Mouse (Mus musculus): ENCODE measurements around the gene Tspan5. TPM values are rescaled to one million over a fixed set of nuclear protein-coding genes. Genes with fewer than 3 reads are reported as not detected.

Tspan5 gene
- polyA plus RNA-seq, 1 experiment from 2014 or later, result 7.4 TPM

DNA sequence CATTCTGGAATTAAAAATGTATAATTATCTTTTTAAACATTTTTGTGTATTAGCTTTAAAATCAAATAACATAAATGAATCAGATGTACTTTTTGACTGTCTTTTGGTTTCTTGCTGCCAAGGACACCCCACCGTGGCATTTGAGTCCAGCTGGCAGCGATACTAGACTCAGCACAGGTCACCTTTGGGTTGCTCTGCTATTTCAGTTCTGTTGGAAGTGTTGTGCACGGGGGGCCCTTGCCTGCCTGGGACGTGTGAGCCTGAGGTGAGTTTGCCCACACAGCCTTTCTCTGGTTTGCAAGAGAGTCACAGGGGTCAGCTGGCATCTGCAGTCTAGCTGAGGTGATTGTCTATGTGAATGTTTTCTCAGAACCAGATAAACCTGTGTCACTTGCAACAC is 65.8 kb downstream of the Tspan5 start:
- no peaks in the 10 kb centered on the region for H3K36me3 ChIP-seq (ENCODE audit: control insufficient read depth, insufficient read depth)
- no peak overlapping the region for H3K4me2 ChIP-seq (replicated peaks; ENCODE audit: low read depth)
- H3K4me1 ChIP-seq (replicated peaks; ENCODE audit: control insufficient read depth, insufficient read depth, low read length), result no peaks in the 10 kb centered on the region
- H3K4me3 ChIP-seq (ENCODE audit: low read depth, low read length), result no peak overlapping the region
- no peaks in the 10 kb centered on the region for H3K27me3 ChIP-seq (replicated peaks; ENCODE audit: control insufficient read depth, insufficient read depth, low read length)
- H3K9ac ChIP-seq (ENCODE audit: low read depth, low read length), result no peak overlapping the region
- no peaks in the 10 kb centered on the region for H3K9me3 ChIP-seq (ENCODE audit: control insufficient read depth)
- ATAC-seq, result no peak
- H3K27ac ChIP-seq (ENCODE audit: low read depth, low read length), result no peak overlapping the region
- 83% methylated on average over 4 of the region's 4 CpGs for WGBS
- TF ChIP-seq CTCF (IDR thresholded peaks at IDR 0.05; ENCODE audit: low read depth), result no peak

DNA sequence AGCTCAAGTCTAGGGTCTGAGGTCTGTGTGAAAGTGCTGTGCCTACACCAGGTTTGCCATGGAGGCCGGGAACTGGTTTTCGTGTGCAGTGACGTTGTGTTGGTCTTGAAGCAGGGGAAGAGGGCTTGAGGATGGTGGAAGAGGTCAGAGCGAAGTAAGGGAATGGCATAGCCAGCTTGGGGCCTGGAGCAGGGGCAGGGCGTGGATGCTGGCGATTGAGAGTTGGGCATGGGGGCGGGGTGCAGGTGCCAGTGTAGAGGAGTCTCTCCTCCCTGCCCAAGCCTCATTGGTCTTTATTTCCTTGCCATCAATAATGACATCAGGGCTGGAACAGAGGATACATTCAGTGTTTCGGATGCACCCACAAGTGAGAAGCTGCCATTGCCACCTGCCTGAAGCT is 67.5 kb downstream of the Tspan5 start:
- no peaks in the 10 kb centered on the region for H3K36me3 ChIP-seq (ENCODE audit: control insufficient read depth, insufficient read depth)
- no peak overlapping the region for H3K4me3 ChIP-seq (ENCODE audit: low read depth, low read length)
- 82% methylated on average over 8 of the region's 8 CpGs for WGBS
- no peaks in the 10 kb centered on the region for H3K9me3 ChIP-seq (ENCODE audit: control insufficient read depth)
- no peak overlapping the region for H3K27ac ChIP-seq (ENCODE audit: low read depth, low read length)
- TF ChIP-seq CTCF (IDR thresholded peaks at IDR 0.05; ENCODE audit: low read depth), result no peak
- H3K9ac ChIP-seq (ENCODE audit: low read depth, low read length), result no peak overlapping the region
- H3K4me1 ChIP-seq (replicated peaks; ENCODE audit: control insufficient read depth, insufficient read depth, low read length), result no peaks in the 10 kb centered on the region
- no peaks in the 10 kb centered on the region for H3K27me3 ChIP-seq (replicated peaks; ENCODE audit: control insufficient read depth, insufficient read depth, low read length)
- no peak overlapping the region for H3K4me2 ChIP-seq (replicated peaks; ENCODE audit: low read depth)
- ATAC-seq, result no peak

DNA sequence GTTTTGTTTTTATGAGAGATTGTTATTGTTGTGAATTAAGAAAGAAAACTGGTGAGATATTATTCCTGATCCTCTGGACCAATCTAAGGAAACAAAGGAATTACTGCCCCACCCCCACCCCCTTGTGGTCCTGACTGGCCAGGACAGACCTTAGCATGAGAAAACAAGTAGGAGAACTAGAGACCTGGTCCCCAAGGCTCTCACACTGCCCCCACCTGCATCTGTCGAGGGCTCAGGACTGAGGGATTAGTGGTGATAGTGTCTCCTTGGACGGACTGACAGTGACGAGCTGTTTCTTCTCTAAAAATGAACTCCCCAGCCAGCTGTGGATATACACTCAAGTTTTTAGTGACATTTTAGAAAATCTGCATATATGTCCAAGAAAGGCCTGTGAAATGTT is 70.6 kb downstream of the Tspan5 start:
- no peak overlapping the region for H3K27ac ChIP-seq (ENCODE audit: low read depth, low read length)
- H3K4me2 ChIP-seq (replicated peaks; ENCODE audit: low read depth), result no peak overlapping the region
- no peaks in the 10 kb centered on the region for H3K27me3 ChIP-seq (replicated peaks; ENCODE audit: control insufficient read depth, insufficient read depth, low read length)
- no peaks in the 10 kb centered on the region for H3K36me3 ChIP-seq (ENCODE audit: control insufficient read depth, insufficient read depth)
- H3K9me3 ChIP-seq (ENCODE audit: control insufficient read depth), result no peaks in the 10 kb centered on the region
- no peaks in the 10 kb centered on the region for H3K4me1 ChIP-seq (replicated peaks; ENCODE audit: control insufficient read depth, insufficient read depth, low read length)
- H3K9ac ChIP-seq (ENCODE audit: low read depth, low read length), result no peak overlapping the region
- no peak for ATAC-seq
- 72% methylated on average over 3 of the region's 3 CpGs for WGBS
- no peak for TF ChIP-seq CTCF (IDR thresholded peaks at IDR 0.05; ENCODE audit: low read depth)
- no peak overlapping the region for H3K4me3 ChIP-seq (ENCODE audit: low read depth, low read length)

DNA sequence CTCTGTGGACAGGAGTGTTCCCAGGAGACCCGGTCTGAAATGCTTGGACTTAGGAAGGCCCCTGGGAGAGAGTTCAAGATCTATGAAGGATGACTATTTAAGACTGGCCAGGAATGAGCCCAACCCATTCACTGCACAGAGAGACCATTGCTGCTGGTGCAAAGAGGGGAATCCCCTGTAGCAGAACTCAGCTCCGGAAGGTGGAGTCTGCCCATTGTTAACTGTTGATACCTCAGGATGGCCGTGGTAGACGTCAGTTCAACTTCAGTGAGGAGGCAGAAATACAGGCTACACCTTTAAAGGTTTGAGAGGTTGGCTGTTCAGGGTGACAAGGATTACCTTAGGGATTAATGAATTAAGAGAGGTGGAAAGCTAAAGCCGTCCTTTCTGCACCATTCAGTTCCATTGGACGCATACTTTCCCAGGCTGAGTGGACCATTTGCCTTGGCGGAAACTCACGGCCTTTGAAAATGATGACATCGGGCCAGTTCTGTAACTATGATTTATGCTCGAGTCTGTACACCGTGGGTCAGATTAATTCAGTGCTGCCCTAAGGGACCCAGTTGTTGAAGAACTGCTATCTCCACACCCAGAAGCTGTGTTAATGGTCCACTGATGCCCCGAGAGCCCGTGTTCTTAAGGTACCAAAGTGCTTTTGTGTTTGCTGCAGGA is 71.3 kb downstream of the Tspan5 start:
- no peaks in the 10 kb centered on the region for H3K9me3 ChIP-seq (ENCODE audit: control insufficient read depth)
- no peaks in the 10 kb centered on the region for H3K4me1 ChIP-seq (replicated peaks; ENCODE audit: control insufficient read depth, insufficient read depth, low read length)
- no peak overlapping the region for H3K9ac ChIP-seq (ENCODE audit: low read depth, low read length)
- H3K4me3 ChIP-seq (ENCODE audit: low read depth, low read length), result no peak overlapping the region
- no peak for TF ChIP-seq CTCF (IDR thresholded peaks at IDR 0.05; ENCODE audit: low read depth)
- H3K27ac ChIP-seq (ENCODE audit: low read depth, low read length), result no peak overlapping the region
- no peaks in the 10 kb centered on the region for H3K27me3 ChIP-seq (replicated peaks; ENCODE audit: control insufficient read depth, insufficient read depth, low read length)
- WGBS, result 75% methylated on average over 13 of the region's 13 CpGs
- H3K4me2 ChIP-seq (replicated peaks; ENCODE audit: low read depth), result no peak overlapping the region
- H3K36me3 ChIP-seq (ENCODE audit: control insufficient read depth, insufficient read depth), result no peaks in the 10 kb centered on the region
- no peak for ATAC-seq

DNA sequence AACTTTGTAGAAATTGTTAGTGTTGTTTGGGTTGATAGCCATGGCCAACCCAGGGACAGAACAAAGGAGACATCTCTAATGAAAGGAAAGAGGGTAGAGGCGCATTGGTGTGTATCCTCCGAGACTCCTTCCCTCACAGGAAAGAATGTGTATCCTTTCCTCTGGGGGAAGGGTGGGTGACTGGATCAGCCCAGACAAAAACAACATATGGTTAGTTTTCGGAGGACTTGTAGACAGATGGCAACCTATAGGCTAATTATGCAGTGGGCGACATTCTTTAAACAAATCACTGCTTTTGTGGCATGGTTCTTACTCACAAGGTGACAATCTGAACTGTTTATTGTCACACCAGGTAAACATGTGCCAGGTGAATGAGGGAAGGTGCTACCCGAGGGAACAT is 72.5 kb downstream of the Tspan5 start:
- no peak overlapping the region for H3K4me3 ChIP-seq (ENCODE audit: low read depth, low read length)
- no peaks in the 10 kb centered on the region for H3K9me3 ChIP-seq (ENCODE audit: control insufficient read depth)
- no peak for ATAC-seq
- no peak overlapping the region for H3K4me2 ChIP-seq (replicated peaks; ENCODE audit: low read depth)
- H3K4me1 ChIP-seq (replicated peaks; ENCODE audit: control insufficient read depth, insufficient read depth, low read length), result no peaks in the 10 kb centered on the region
- H3K27me3 ChIP-seq (replicated peaks; ENCODE audit: control insufficient read depth, insufficient read depth, low read length), result no peaks in the 10 kb centered on the region
- H3K9ac ChIP-seq (ENCODE audit: low read depth, low read length), result no peak overlapping the region
- 74% methylated on average over 5 of the region's 5 CpGs for WGBS
- H3K27ac ChIP-seq (ENCODE audit: low read depth, low read length), result no peak overlapping the region
- H3K36me3 ChIP-seq (ENCODE audit: control insufficient read depth, insufficient read depth), result no peaks in the 10 kb centered on the region
- TF ChIP-seq CTCF (IDR thresholded peaks at IDR 0.05; ENCODE audit: low read depth), result no peak

DNA sequence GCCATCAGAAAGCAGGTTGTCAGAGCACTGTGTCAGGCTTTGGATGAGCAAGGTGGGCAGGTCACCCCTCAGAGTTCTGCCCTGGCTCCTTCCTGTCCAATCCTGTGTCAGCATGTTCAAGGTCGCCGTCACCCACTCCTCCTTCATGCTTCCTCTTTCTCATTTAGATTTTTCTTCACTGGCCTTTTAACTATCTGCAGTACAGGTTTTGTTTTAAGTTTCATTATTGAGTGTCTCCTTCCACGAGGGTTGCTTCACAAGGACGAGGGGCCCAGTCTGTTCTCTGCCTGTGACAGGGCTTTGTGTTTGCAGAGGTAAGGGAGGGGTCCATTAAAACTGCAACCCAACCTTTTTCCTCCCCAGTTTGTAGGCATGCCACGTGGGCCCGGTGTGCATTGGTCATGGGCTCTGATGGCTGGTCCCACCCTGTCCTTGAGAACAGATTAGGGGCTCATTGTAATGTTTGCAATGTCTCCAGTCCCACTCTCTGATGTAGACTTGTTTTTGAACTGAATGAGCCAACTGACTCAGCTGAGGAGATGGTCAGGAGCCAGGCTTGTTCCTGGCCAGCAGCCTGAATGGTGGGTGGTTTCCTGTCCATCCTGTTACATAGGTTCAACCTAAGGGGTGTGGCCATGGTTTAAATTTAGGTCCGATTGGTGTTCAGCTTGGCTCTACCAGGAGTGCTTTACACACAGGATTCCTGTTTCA is 73.3 kb downstream of the Tspan5 start:
- Histone ChIP-seq H3K27ac (ENCODE audit: low read depth, low read length) (no peak overlapping the region), H3K4me2 (replicated peaks; ENCODE audit: low read depth) (no peak overlapping the region), H3K27me3 (replicated peaks; ENCODE audit: control insufficient read depth, insufficient read depth, low read length) (no peaks in the 10 kb centered on the region), H3K4me3 (ENCODE audit: low read depth, low read length) (no peak overlapping the region), H3K36me3 (ENCODE audit: control insufficient read depth, insufficient read depth) (no peaks in the 10 kb centered on the region), H3K9ac (ENCODE audit: low read depth, low read length) (no peak overlapping the region), H3K9me3 (ENCODE audit: control insufficient read depth) (no peaks in the 10 kb centered on the region), H3K4me1 (replicated peaks; ENCODE audit: control insufficient read depth, insufficient read depth, low read length) (no peaks in the 10 kb centered on the region)
- no peak for ATAC-seq
- no peak for TF ChIP-seq CTCF (IDR thresholded peaks at IDR 0.05; ENCODE audit: low read depth)
- whole genome bisulfite sequencing, result 55% methylated on average over 7 of the region's 7 CpGs

Data from intestine, postnatal 0 days (tissue).